ENCODE assay signal across 24 mouse cellular contexts in the genomic region with DNA sequence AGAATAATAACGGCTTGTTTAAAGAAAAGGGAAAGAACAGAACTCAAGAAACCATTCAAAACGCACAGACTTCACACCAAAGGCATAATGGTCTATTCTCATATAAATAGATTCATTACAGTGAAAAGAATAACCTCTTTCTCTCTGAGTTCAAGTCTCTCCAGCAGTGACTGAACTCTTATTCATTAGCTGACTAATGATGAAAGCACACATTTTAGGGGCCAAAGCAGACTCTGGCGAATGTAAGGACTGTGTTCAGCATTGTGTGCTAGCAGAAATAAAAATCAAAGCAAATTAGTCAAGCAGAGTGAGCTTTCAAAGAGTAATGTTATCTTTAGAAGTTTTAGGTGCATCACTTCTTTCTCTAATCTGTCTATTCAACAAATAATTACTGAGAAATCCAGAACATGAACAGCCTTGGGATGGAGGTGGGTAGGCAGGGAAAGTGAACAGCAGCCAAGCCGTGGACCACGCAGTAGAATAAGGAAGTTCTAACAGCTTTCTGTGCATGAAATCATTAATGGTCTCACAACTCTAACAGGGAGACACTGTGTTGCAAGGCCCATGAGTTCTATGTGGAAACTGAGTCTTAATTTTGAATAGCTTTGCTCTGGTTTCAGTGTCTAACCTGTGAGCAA.
DNase-seq lines count a peak whose midpoint lies in the region; ATAC-seq lines count a peak whose summit lies in the region.
"Had no signal": no experiment of that assay in that cellular context is flagged by ENCODE, and none has a peak within 500 bp of the region (broad histone marks: within the 10 kb centered on the region; RNA-seq: fewer than 3 reads in every experiment).

No protein-coding gene starts in this region.

- no peak overlapping the region for H3K27ac ChIP-seq in midbrain, embryonic 11.5 days (ENCODE audit: low read depth, low read length)
- no peak overlapping the region for H3K27ac ChIP-seq in midbrain, embryonic 16.5 days (ENCODE audit: low read length)
- 0 out of 2 replicates have a peak overlapping the region, but pooled peaks have one; percentile 6 for H3K27ac ChIP-seq in forebrain, embryonic 11.5 days (ENCODE audit: low read depth, low read length)
- no peak overlapping the region for H3K27ac ChIP-seq in forebrain, embryonic 16.5 days (ENCODE audit: low read length)
- H3K27ac ChIP-seq: heart, adult 2 months; heart, embryonic 13.5 days; hindbrain, embryonic 10.5 days; hindbrain, postnatal 0 days; intestine, embryonic 15.5 days; limb, embryonic 13.5 days; lung, embryonic 15.5 days; midbrain, embryonic 10.5 days; neural tube, embryonic 13.5 days had no signal

- H3K4me3 ChIP-seq in midbrain, embryonic 11.5 days (ENCODE audit: low read depth, low read length), result no peak overlapping the region
- H3K4me3 ChIP-seq in midbrain, embryonic 16.5 days (ENCODE audit: low read depth, low read length), result no peak overlapping the region
- no peak overlapping the region for H3K4me3 ChIP-seq in forebrain, embryonic 11.5 days (ENCODE audit: low read depth, low read length)
- no peak overlapping the region for H3K4me3 ChIP-seq in forebrain, embryonic 16.5 days (replicated peaks; ENCODE audit: low read length)
- H3K4me3 ChIP-seq: heart, adult 2 months; heart, embryonic 13.5 days; hindbrain, embryonic 10.5 days; intestine, embryonic 15.5 days; limb, embryonic 13.5 days; lung, embryonic 15.5 days; midbrain, embryonic 10.5 days; neural tube, embryonic 13.5 days had no signal

- H3K27me3 ChIP-seq in midbrain, embryonic 11.5 days (ENCODE audit: control insufficient read depth, insufficient read depth, low read length), result no peaks in the 10 kb centered on the region
- H3K27me3 ChIP-seq in midbrain, embryonic 16.5 days (ENCODE audit: control insufficient read depth, insufficient read depth, low read depth, low read length), result no peaks in the 10 kb centered on the region
- no peaks in the 10 kb centered on the region for H3K27me3 ChIP-seq in forebrain, embryonic 11.5 days (ENCODE audit: control insufficient read depth, insufficient read depth, low read length)
- H3K27me3 ChIP-seq in forebrain, embryonic 16.5 days (replicated peaks; ENCODE audit: control insufficient read depth, insufficient read depth, low read length), result no peaks in the 10 kb centered on the region
- H3K27me3 ChIP-seq: heart, embryonic 13.5 days; intestine, embryonic 15.5 days; limb, embryonic 13.5 days; lung, embryonic 15.5 days; neural tube, embryonic 13.5 days had no signal

- 0 out of 2 replicates have a peak, but pooled peaks have one; percentile 27 for ATAC-seq in midbrain, embryonic 11.5 days (ENCODE audit: low FRiP score)
- no peak for ATAC-seq in midbrain, embryonic 16.5 days
- ATAC-seq in forebrain, embryonic 11.5 days (replicated peaks; ENCODE audit: low FRiP score), result peak; percentile 89
- peak; percentile 89 for ATAC-seq in forebrain, embryonic 16.5 days
- no peak for ATAC-seq in monocyte, adult 5-6 weeks (replicated peaks; ENCODE audit: insufficient number of reproducible peaks, low FRiP score, low TSS enrichment, poor library complexity, severe bottlenecking)
- ATAC-seq: CD4-positive, CD25-positive, alpha-beta regulatory T cell, adult 4 months; hindbrain, postnatal 0 days; intestine, embryonic 15.5 days had no signal

- DNase-seq in midbrain, embryonic 11.5 days (ENCODE audit: low spot score, missing footprints), result no peak
- DNase-seq in brain, adult 2 months (ENCODE audit: low read depth, low spot score), result peak; percentile 33
- DNase-seq in forebrain, embryonic 11.5 days (ENCODE audit: low spot score), result no peak
- no peak for DNase-seq in kidney, adult 18-20 months
- DNase-seq: adrenal gland, postnatal 25 days; cerebellum, adult 2 months; cerebellum, postnatal 14 days; heart, adult 2 months; heart, postnatal 10 days; kidney, adult 9 months; kidney, postnatal 14 days had no signal

- H3K36me3 ChIP-seq in midbrain, embryonic 11.5 days (ENCODE audit: control insufficient read depth, insufficient read depth, low read length), result no peaks in the 10 kb centered on the region
- no peaks in the 10 kb centered on the region for H3K36me3 ChIP-seq in midbrain, embryonic 16.5 days (ENCODE audit: control insufficient read depth, insufficient read depth, low read length)
- H3K36me3 ChIP-seq in forebrain, embryonic 11.5 days (ENCODE audit: control insufficient read depth, insufficient read depth, low read length), result no peaks in the 10 kb centered on the region
- no peaks in the 10 kb centered on the region for H3K36me3 ChIP-seq in forebrain, embryonic 16.5 days (ENCODE audit: control insufficient read depth, insufficient read depth)
- H3K36me3 ChIP-seq: heart, embryonic 13.5 days; hindbrain, embryonic 10.5 days; intestine, embryonic 15.5 days; limb, embryonic 13.5 days; lung, embryonic 15.5 days; midbrain, embryonic 10.5 days; neural tube, embryonic 13.5 days had no signal

- no peaks in the 10 kb centered on the region for H3K9me3 ChIP-seq in midbrain, embryonic 11.5 days (ENCODE audit: control insufficient read depth, low read length)
- H3K9me3 ChIP-seq in midbrain, embryonic 16.5 days (replicated peaks; ENCODE audit: control insufficient read depth, low read length, poor library complexity, severe bottlenecking), result no peaks in the 10 kb centered on the region
- no peaks in the 10 kb centered on the region for H3K9me3 ChIP-seq in forebrain, embryonic 11.5 days (ENCODE audit: control insufficient read depth, low read length)
- no peaks in the 10 kb centered on the region for H3K9me3 ChIP-seq in forebrain, embryonic 16.5 days (ENCODE audit: control insufficient read depth, low read length)
- H3K9me3 ChIP-seq: heart, embryonic 13.5 days; hindbrain, embryonic 10.5 days; intestine, embryonic 15.5 days; limb, embryonic 13.5 days; lung, embryonic 15.5 days; midbrain, embryonic 10.5 days; neural tube, embryonic 13.5 days had no signal

- no peaks in the 10 kb centered on the region for H3K4me1 ChIP-seq in midbrain, embryonic 11.5 days (ENCODE audit: control insufficient read depth, insufficient read depth, low read length)
- no peaks in the 10 kb centered on the region for H3K4me1 ChIP-seq in midbrain, embryonic 16.5 days (ENCODE audit: control insufficient read depth, insufficient read depth, low read length)
- no peaks in the 10 kb centered on the region; the same call in 1 of the 2 replicates for H3K4me1 ChIP-seq in forebrain, embryonic 11.5 days (replicated peaks; ENCODE audit: control insufficient read depth, insufficient read depth, low read length)
- no peaks in the 10 kb centered on the region for H3K4me1 ChIP-seq in forebrain, embryonic 16.5 days (replicated peaks; ENCODE audit: control insufficient read depth, insufficient read depth, low read length)
- H3K4me1 ChIP-seq: heart, embryonic 13.5 days; hindbrain, embryonic 10.5 days; intestine, embryonic 15.5 days; limb, embryonic 13.5 days; lung, embryonic 15.5 days; neural tube, embryonic 13.5 days had no signal

- H3K9ac ChIP-seq in midbrain, embryonic 11.5 days (ENCODE audit: low read length), result no peak overlapping the region
- no peak overlapping the region for H3K9ac ChIP-seq in midbrain, embryonic 16.5 days (ENCODE audit: low read depth, low read length)
- H3K9ac ChIP-seq in forebrain, embryonic 11.5 days (ENCODE audit: low read length), result no peak overlapping the region
- no peak overlapping the region for H3K9ac ChIP-seq in forebrain, embryonic 16.5 days (replicated peaks; ENCODE audit: low read depth, low read length)
- H3K9ac ChIP-seq: heart, embryonic 13.5 days; intestine, embryonic 15.5 days; limb, embryonic 13.5 days; lung, embryonic 15.5 days; neural tube, embryonic 13.5 days had no signal

- no peak overlapping the region for H3K4me2 ChIP-seq in midbrain, embryonic 11.5 days
- no peak overlapping the region for H3K4me2 ChIP-seq in midbrain, embryonic 16.5 days (ENCODE audit: low read length)
- no peak overlapping the region for H3K4me2 ChIP-seq in forebrain, embryonic 11.5 days (ENCODE audit: low read depth, low read length, severe bottlenecking)
- H3K4me2 ChIP-seq in forebrain, embryonic 16.5 days (ENCODE audit: low read length), result no peak overlapping the region
- H3K4me2 ChIP-seq: heart, embryonic 13.5 days; intestine, embryonic 15.5 days; limb, embryonic 13.5 days; liver, embryonic 11.5 days; lung, embryonic 15.5 days; neural tube, embryonic 13.5 days had no signal

- 64% methylated on average over 5 of the region's 5 CpGs for WGBS in midbrain, embryonic 11.5 days
- 38% methylated on average over 5 of the region's 5 CpGs for WGBS in midbrain, embryonic 16.5 days
- WGBS in forebrain, embryonic 11.5 days, result 26% methylated on average over 5 of the region's 5 CpGs
- 4% methylated on average over 5 of the region's 5 CpGs for WGBS in forebrain, embryonic 16.5 days

Comparison
In these comparisons a context has a peak if more than half of its experiments do, and no peak if none do; other contexts are left out.
1. ATAC-seq: peak in midbrain, embryonic 11.5 days (single experiment), forebrain, embryonic 11.5 days (single experiment) and forebrain, embryonic 16.5 days (single experiment); none in midbrain, embryonic 16.5 days (single experiment) and monocyte, adult 5-6 weeks (single experiment).